Mouse (Mus musculus) lung, embryonic 15.5 days (tissue): Measurements from ENCODE around the gene Elf2. TPM values are rescaled to one million over a fixed set of nuclear protein-coding genes. Genes with fewer than 3 reads are reported as not detected.

Experiments used
- ATAC-seq: fragments of 200-750 bp; cut with Nextera tagmentation; 2 replicates; pipeline ENCODE4 v1.8.0; 2017; ENCODE audit warnings: moderate number of reproducible peaks, borderline replicate concordance; ENCODE audit not compliant: low FRiP score, low TSS enrichment; ENCODE audit errors: extremely low read depth
- H3K27ac ChIP-seq: fragments of 300-500 bp; sonication (generic); 2 replicates; pipeline ENCODE4 v1.5.1; 2015; ENCODE audit warnings: moderate library complexity, mild to moderate bottlenecking, inconsistent platforms
- H3K27me3 ChIP-seq: fragments of 300-500 bp; sonication (generic); 2 replicates; pipeline ENCODE4 v1.6.1; 2015; ENCODE audit warnings: inconsistent platforms
- H3K36me3 ChIP-seq: fragments of 300-500 bp; sonication (generic); 2 replicates; pipeline ENCODE4 v1.6.1; 2015; ENCODE audit warnings: inconsistent platforms
- H3K4me1 ChIP-seq: fragments of 300-500 bp; sonication (generic); 2 replicates; pipeline ENCODE4 v1.6.1; 2015; ENCODE audit warnings: inconsistent platforms
- H3K4me2 ChIP-seq: fragments of 300-500 bp; sonication (generic); 2 replicates; pipeline ENCODE4 v1.6.1; 2015; ENCODE audit warnings: inconsistent platforms, mild to moderate bottlenecking, moderate library complexity
- H3K4me3 ChIP-seq: fragments of 300-500 bp; sonication (generic); 2 replicates; pipeline ENCODE4 v1.5.1; 2015; ENCODE audit warnings: mild to moderate bottlenecking, inconsistent platforms
- H3K9ac ChIP-seq: fragments of 300-500 bp; sonication (generic); 2 replicates; pipeline ENCODE4 v1.6.1; 2015; ENCODE audit warnings: inconsistent platforms
- H3K9me3 ChIP-seq: fragments of 300-500 bp; sonication (generic); 2 replicates; pipeline ENCODE4 v1.6.1; 2016; ENCODE audit warnings: inconsistent platforms
- WGBS: fragments of 180-500 bp; shearing (Covaris S2); methylation state at CpG from one replicate; pipeline ENCODE4 v1.1.7; 2015; 5-methylcytosine and 5-hydroxymethylcytosine counted together
- polyA plus RNA-seq: library from polyadenylated mRNA; unstranded; fragments of >200 nt; fragmentation: Nextera tagmentation; extraction: Ambion mirVana; gene quantifications from 2 replicates; pipeline ENCODE4 v1.2.1, GENCODE M21; 2015

The Elf2 gene
- polyA plus RNA-seq, 1 experiment from 2014 or later: 69.9 TPM

- Histone ChIP-seq H3K27ac (peak overlapping the region; percentile 51; the same call in 1 of the 2 replicates), H3K9ac (no peak overlapping the region), H3K4me1 (no peaks in the 10 kb centered on the region), H3K4me3 (no peak overlapping the region), H3K36me3 (0 out of 2 replicates have a peak, but pooled peaks cover 4% of the 10 kb centered on the region), H3K4me2 (no peak overlapping the region), H3K27me3 (no peaks in the 10 kb centered on the region), H3K9me3 (no peaks in the 10 kb centered on the region)
- 54% methylated on average over 3 of the region's 3 CpGs for WGBS
- ATAC-seq: no peak
Observed at GRCm38 (mm10) chr3:51302971-51303476, 37.4 kb downstream of the Elf2 start.

- 0 out of 2 replicates have a peak, but pooled peaks have one; percentile 49 for ATAC-seq
- no peaks in the 10 kb centered on the region for H3K9me3 ChIP-seq
- no peak overlapping the region for H3K4me2 ChIP-seq
- H3K9ac ChIP-seq: no peak overlapping the region
- H3K4me1 ChIP-seq: 0 out of 2 replicates have a peak, but pooled peaks cover under 1% of the 10 kb centered on the region
- H3K27ac ChIP-seq: no peak overlapping the region
- 54% methylated on average over 6 of the region's 6 CpGs for WGBS
- no peak overlapping the region for H3K4me3 ChIP-seq
- 0 out of 2 replicates have a peak, but pooled peaks cover 5% of the 10 kb centered on the region for H3K36me3 ChIP-seq
- H3K27me3 ChIP-seq: no peaks in the 10 kb centered on the region
Observed at GRCm38 (mm10) chr3:51301583-51301982, 38.9 kb downstream of the Elf2 start.

GRCm38 (mm10) chr3:51296790-51297189 is 43.7 kb downstream of the Elf2 start:
- Histone ChIP-seq H3K36me3 (0 out of 2 replicates have a peak, but pooled peaks cover 5% of the 10 kb centered on the region), H3K27ac (no peak overlapping the region), H3K9ac (no peak overlapping the region), H3K4me1 (0 out of 2 replicates have a peak, but pooled peaks cover 3% of the 10 kb centered on the region), H3K4me3 (no peak overlapping the region), H3K27me3 (no peaks in the 10 kb centered on the region), H3K9me3 (no peaks in the 10 kb centered on the region), H3K4me2 (no peak overlapping the region)
- 38% methylated on average over 1 of the region's 1 CpGs for WGBS
- no peak for ATAC-seq

- Histone ChIP-seq H3K4me2 (no peak overlapping the region), H3K9me3 (no peaks in the 10 kb centered on the region), H3K27me3 (no peaks in the 10 kb centered on the region), H3K4me3 (no peak overlapping the region), H3K9ac (no peak overlapping the region), H3K36me3 (0 out of 2 replicates have a peak, but pooled peaks cover 5% of the 10 kb centered on the region), H3K4me1 (0 out of 2 replicates have a peak, but pooled peaks cover 3% of the 10 kb centered on the region), H3K27ac (no peak overlapping the region)
- ATAC-seq: no peak
- 57% methylated on average over 2 of the region's 2 CpGs for WGBS
Observed at GRCm38 (mm10) chr3:51295225-51295624, 45.2 kb downstream of the Elf2 start.

DNA sequence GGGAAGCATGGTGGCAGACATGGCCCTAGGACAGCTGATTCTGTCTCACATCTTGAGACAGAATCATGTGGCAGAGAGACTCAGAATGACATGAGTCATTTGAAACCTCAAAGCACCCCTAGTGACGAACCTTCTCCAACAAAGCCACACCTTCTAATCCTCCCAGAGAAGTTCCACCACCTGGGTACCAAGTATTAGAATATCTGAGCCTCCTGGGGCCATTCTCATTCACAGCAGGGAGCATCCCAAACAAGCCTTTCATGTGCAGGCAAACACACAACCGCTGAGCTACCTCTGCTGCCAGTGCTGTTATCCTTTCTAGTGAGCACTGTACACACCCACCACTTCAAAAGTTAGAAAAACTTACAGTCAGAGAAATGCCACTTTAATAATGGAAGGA is 46.2 kb downstream of the Elf2 start:
- Histone ChIP-seq H3K27me3 (no peaks in the 10 kb centered on the region), H3K9ac (no peak overlapping the region), H3K4me3 (no peak overlapping the region), H3K36me3 (0 out of 2 replicates have a peak, but pooled peaks cover 5% of the 10 kb centered on the region), H3K27ac (no peak overlapping the region), H3K4me1 (peaks cover 6% of the 10 kb centered on the region; the same call in 1 of the 2 replicates), H3K4me2 (no peak overlapping the region), H3K9me3 (no peaks in the 10 kb centered on the region)
- WGBS: 43% methylated on average over 2 of the region's 2 CpGs
- no peak for ATAC-seq

DNA sequence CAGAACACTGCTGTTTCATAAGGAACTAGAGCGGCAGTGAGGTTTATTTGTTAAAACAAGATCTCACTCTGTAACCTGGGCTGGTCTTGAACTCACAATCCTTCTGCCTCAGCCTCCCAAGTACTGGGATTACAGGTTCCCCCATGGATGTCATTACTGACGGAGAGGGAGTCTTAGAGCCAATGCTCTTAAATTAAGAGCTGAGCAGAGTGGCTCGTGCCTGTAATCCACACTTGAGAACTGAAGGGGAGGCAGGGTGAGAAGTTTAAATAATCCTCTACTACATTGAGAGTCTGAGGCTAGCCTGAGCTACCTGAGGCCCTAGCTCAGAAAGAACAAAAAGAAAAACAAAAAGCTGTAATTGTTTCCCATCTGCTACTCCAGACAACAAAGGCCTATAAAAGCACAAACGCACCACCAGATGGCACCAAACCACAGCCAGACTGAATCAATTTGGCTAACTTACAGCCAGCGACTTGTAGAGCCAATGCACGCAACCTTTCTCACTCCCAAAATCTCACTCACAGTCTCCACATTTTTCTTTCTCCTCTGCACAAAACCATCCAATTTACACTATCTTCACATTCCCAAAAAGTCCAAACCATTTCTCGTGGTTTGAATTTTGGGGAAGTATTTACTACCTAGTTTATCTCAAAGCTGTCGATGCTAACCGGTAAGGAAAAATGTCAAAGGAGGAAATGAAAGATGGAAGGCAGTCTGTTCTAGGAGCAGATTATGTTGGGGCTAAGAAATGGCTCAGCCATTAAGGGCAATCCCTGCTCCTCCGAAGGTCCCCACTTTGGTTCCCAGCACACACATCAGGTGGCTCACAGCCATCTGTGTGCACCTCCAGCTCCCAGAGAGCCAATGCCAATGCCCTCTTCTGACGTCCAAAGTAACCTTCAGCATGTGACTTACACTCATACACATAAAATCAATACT is 51.3 kb downstream of the Elf2 start:
- 52% methylated on average over 11 of the region's 11 CpGs for WGBS
- no peak overlapping the region for H3K27ac ChIP-seq
- no peak for ATAC-seq

GRCm38 (mm10) chr3:51284375-51284774 is 56.1 kb downstream of the Elf2 start:
- Histone ChIP-seq H3K27me3 (no peaks in the 10 kb centered on the region), H3K4me1 (peaks cover 2% of the 10 kb centered on the region; the same call in 1 of the 2 replicates), H3K9me3 (no peaks in the 10 kb centered on the region), H3K4me3 (no peak overlapping the region), H3K27ac (no peak overlapping the region), H3K36me3 (no peaks in the 10 kb centered on the region), H3K4me2 (no peak overlapping the region), H3K9ac (no peak overlapping the region)
- WGBS: 53% methylated on average over 1 of the region's 1 CpGs
- ATAC-seq: no peak

More for the DNA sequence above, 51.3 kb downstream of the Elf2 start:
- H3K27me3 ChIP-seq: no peaks in the 10 kb centered on the region
- no peaks in the 10 kb centered on the region for H3K36me3 ChIP-seq
- H3K9ac ChIP-seq: no peak overlapping the region
- no peak overlapping the region for H3K4me2 ChIP-seq
- H3K4me3 ChIP-seq: no peak overlapping the region
- peaks cover 4% of the 10 kb centered on the region; the same call in 1 of the 2 replicates for H3K4me1 ChIP-seq
- H3K9me3 ChIP-seq: no peaks in the 10 kb centered on the region

- Histone ChIP-seq H3K4me2 (no peak overlapping the region), H3K4me3 (no peak overlapping the region), H3K27me3 (no peaks in the 10 kb centered on the region), H3K36me3 (no peaks in the 10 kb centered on the region), H3K9me3 (no peaks in the 10 kb centered on the region), H3K4me1 (0 out of 2 replicates have a peak, but pooled peaks cover 6% of the 10 kb centered on the region), H3K9ac (no peak overlapping the region), H3K27ac (no peak overlapping the region)
- 86% methylated on average over 4 of the region's 4 CpGs for WGBS
- no peak for ATAC-seq
Observed at GRCm38 (mm10) chr3:51281727-51282126, 58.7 kb downstream of the Elf2 start.

DNA sequence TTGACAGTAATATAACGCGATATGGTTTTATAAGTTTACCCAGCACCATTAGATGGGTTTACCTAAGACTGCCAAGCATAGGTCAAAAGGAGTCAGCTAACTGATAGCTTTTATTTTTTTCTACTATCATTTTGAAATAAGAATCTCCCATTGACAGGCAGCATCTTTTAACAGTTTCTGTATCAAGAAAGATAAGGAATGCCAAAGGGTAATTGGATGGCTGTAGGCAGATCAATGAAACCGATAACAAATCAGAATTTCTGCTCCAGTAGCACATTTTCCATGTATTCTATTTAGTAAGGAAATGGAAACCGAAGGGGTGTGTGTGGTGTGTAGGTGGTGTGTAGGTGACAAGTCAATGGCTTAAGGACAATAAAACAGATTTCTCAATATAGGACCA is 62.0 kb downstream of the Elf2 start:
- H3K27me3 ChIP-seq: no peaks in the 10 kb centered on the region

GRCm38 (mm10) chr3:51277201-51278150 is 63.0 kb downstream of the Elf2 start:
- peak overlapping the region; percentile 99 for H3K27ac ChIP-seq
- no peaks in the 10 kb centered on the region for H3K27me3 ChIP-seq
- peaks cover 15% of the 10 kb centered on the region for H3K4me1 ChIP-seq
- WGBS: 1% methylated on average over 73 of the region's 75 CpGs
- H3K4me3 ChIP-seq: peak overlapping the region; percentile 94
- H3K9me3 ChIP-seq: no peaks in the 10 kb centered on the region
- peak overlapping the region; percentile 66 for H3K4me2 ChIP-seq
- no peaks in the 10 kb centered on the region for H3K36me3 ChIP-seq
- peak; percentile 78 for ATAC-seq
- peak overlapping the region; percentile 82 for H3K9ac ChIP-seq

More for the DNA sequence above, 62.0 kb downstream of the Elf2 start:
- Histone ChIP-seq H3K36me3 (no peaks in the 10 kb centered on the region), H3K4me2 (no peak overlapping the region), H3K9me3 (no peaks in the 10 kb centered on the region), H3K9ac (no peak overlapping the region), H3K4me3 (no peak overlapping the region), H3K27ac (no peak overlapping the region), H3K4me1 (peaks cover 15% of the 10 kb centered on the region)
- 57% methylated on average over 4 of the region's 4 CpGs for WGBS
- no peak for ATAC-seq

- no peaks in the 10 kb centered on the region for H3K27me3 ChIP-seq
- H3K4me2 ChIP-seq: peak overlapping the region; percentile 66
- H3K4me1 ChIP-seq: peaks cover 15% of the 10 kb centered on the region
- H3K4me3 ChIP-seq: peak overlapping the region; percentile 94
- peak; percentile 64 for ATAC-seq
- under 1% methylated on average over 93 of the region's 93 CpGs for WGBS
- no peaks in the 10 kb centered on the region for H3K36me3 ChIP-seq
- peak overlapping the region; percentile 82 for H3K9ac ChIP-seq
- H3K27ac ChIP-seq: peak overlapping the region; percentile 99
- H3K9me3 ChIP-seq: no peaks in the 10 kb centered on the region
Observed at GRCm38 (mm10) chr3:51276421-51277111, 63.9 kb downstream of the Elf2 start.
